Mouse (Mus musculus) kidney, adult 2 months (tissue): Measurements from ENCODE around the gene Smarcc1.

Source experiments
- CTCF ChIP-seq: fragments of 200-500 bp; conservative IDR thresholded peaks from 2 replicates; pipeline ENCODE4 v1.5.1; 2011; ENCODE audit warnings: low read depth, mild to moderate bottlenecking, control low read depth, low read length, moderate library complexity, mixed read lengths; ENCODE audit not compliant: insufficient read depth, insufficient read length
- POLR2A ChIP-seq: fragments of 200-500 bp; IDR thresholded peaks from one replicate; pipeline ENCODE4 v1.6.1; 2011; ENCODE audit warnings: low read depth, low read length, control low read depth

DNA sequence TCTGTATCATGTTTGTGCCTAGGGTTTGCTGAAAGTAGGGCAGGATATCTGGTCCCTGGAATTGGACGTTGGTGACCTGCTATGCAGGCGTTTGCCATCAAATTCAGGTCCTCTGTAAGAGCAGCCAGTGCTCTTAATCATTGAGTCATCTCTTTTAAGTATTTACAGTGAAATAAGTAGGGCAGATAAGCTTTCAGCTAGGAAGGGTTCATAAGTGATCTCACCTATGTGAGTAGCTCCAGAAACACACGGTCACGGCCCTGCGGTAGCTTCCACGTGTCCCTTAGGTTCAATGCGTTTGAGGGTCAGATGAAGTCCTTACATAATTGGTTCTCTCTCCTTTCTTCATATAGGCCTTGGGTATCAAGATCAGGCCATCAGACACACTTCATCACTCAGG lies 90.8 kb downstream of the Smarcc1 start:
- no peak for TF ChIP-seq CTCF
- no peak for TF ChIP-seq POLR2A
